Mouse (Mus musculus) ES-E14 (cell line): ENCODE measurements around the gene Cog5. TPM values are rescaled to one million over a fixed set of nuclear protein-coding genes. Genes with fewer than 3 reads are reported as not detected.

ENCODE experiments used
- DNase-seq: peaks from one replicate; pipeline ENCODE4 v3.0.0-alpha.2; 2013; ENCODE audit warnings: low read depth, low spot score
- H3K27ac ChIP-seq: 2 replicates; pipeline ENCODE4 v1.5.1; 2012; ENCODE audit warnings: low read depth, mild to moderate bottlenecking, low read length, moderate library complexity, mixed read lengths; ENCODE audit not compliant: poor library complexity, insufficient read depth, severe bottlenecking
- H3K36me3 ChIP-seq: 2 replicates; pipeline ENCODE4 v1.6.1; 2012; ENCODE audit warnings: mild to moderate bottlenecking, low read length, moderate library complexity, mixed read lengths; ENCODE audit not compliant: control insufficient read depth, poor library complexity, insufficient read depth, severe bottlenecking
- H3K4me1 ChIP-seq, 2 experiments: fragments of 150-350 bp in 1 of 2; sonication (generic) in 1 of 2; 2 replicates each; pipeline ENCODE4 v1.6.1; 2012; ENCODE audit warnings: low read length in 2 of 2, mild to moderate bottlenecking in 1 of 2, mixed read lengths in 1 of 2; ENCODE audit not compliant: control insufficient read depth in 2 of 2, insufficient read depth in 2 of 2, poor library complexity in 1 of 2
- H3K4me3 ChIP-seq, 2 experiments: fragments of 150-350 bp in 1 of 2; sonication (generic) in 1 of 2; 2 replicates each; pipeline ENCODE4 v1.5.1; 2012; ENCODE audit warnings: low read length in 2 of 2, low read depth in 1 of 2, mild to moderate bottlenecking in 1 of 2, mixed read lengths in 1 of 2; ENCODE audit not compliant: insufficient read depth in 1 of 2, poor library complexity in 1 of 2, severe bottlenecking in 1 of 2
- H3K9ac ChIP-seq: 2 replicates; pipeline ENCODE4 v1.6.1; 2012; ENCODE audit warnings: low read depth, mild to moderate bottlenecking, low read length, mixed read lengths; ENCODE audit not compliant: poor library complexity, insufficient read depth, severe bottlenecking
- H3K9me3 ChIP-seq: fragments of 150-350 bp; sonication (generic); 2 replicates; pipeline ENCODE4 v1.6.1; 2012; ENCODE audit warnings: low read depth, mild to moderate bottlenecking, low read length; ENCODE audit not compliant: control insufficient read depth, insufficient read depth
- CHD2 ChIP-seq: IDR thresholded peaks from 2 replicates; pipeline ENCODE4 v1.6.1; 2014; ENCODE audit warnings: mild to moderate bottlenecking, low read depth, low read length, inconsistent platforms
- HCFC1 ChIP-seq: IDR thresholded peaks from 2 replicates; pipeline ENCODE4 v1.6.1; 2012; ENCODE audit warnings: low read length, inconsistent platforms, borderline replicate concordance; ENCODE audit not compliant: insufficient read depth
- MAFK ChIP-seq: IDR thresholded peaks from 2 replicates; pipeline ENCODE4 v1.6.1; 2014; ENCODE audit warnings: mild to moderate bottlenecking, low read depth, low read length, inconsistent platforms; ENCODE audit not compliant: insufficient read depth
- ZC3H11A ChIP-seq: IDR thresholded peaks from 2 replicates; pipeline ENCODE4 v1.6.1; 2012; ENCODE audit warnings: low read depth, mild to moderate bottlenecking, inconsistent platforms, low read length, borderline replicate concordance
- ZNF384 ChIP-seq: IDR thresholded peaks from 2 replicates; pipeline ENCODE4 v1.6.1; 2012; ENCODE audit warnings: low read depth, low read length, inconsistent platforms
- in situ Hi-C, 2 experiments: fragments of 600-800 bp; cut with MboI; formaldehyde crosslinking; loops; one replicate each; pipeline ENCODE4 v1.15.1; 2025; ENCODE audit warnings: low sequenced_read_pairs in 2 of 2, inconsistent platforms in 1 of 2; ENCODE audit not compliant: unreplicated experiment in 2 of 2
- total RNA-seq: library from RNA; depleted of rRNA; stranded (reverse); fragments of 300-350 nt; gene quantifications from 2 replicates; pipeline ENCODE4 v1.2.3, GENCODE M21; 2012

Gene Cog5
- total RNA-seq, 1 experiment, result 33.3 TPM

DNA sequence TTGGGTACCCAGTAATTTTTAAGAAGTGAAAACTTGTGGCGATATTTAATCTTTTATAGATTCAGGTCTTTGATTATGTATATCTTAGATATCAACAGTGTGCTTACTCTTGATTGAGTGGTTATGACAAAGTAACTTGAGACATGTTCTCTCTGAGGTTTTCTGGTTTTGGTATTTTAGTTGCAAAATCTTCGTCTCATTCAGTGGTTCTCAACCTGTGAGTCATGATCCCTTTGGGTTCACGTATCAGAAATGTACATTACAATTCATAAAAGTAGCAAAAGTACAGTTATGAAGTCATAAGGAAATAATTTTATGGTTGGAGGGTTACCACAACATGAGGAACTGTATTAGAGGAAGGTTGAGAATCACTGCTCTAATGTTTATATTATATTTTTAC lies 32.0 kb downstream of the Cog5 start:
- Histone ChIP-seq H3K36me3 (no peaks in the 10 kb centered on the region), H3K9ac (no peak overlapping the region), H3K4me1 (no peaks in the 10 kb centered on the region), H3K9me3 (no peaks in the 10 kb centered on the region), H3K4me3 (no peak overlapping the region), H3K27ac (no peak overlapping the region)
- in situ Hi-C loops, result no loop called here
- DNase-seq, result no peak
- TF ChIP-seq CHD2 (no peak), HCFC1 (no peak), ZNF384 (no peak), ZC3H11A (no peak), MAFK (no peak)

DNA sequence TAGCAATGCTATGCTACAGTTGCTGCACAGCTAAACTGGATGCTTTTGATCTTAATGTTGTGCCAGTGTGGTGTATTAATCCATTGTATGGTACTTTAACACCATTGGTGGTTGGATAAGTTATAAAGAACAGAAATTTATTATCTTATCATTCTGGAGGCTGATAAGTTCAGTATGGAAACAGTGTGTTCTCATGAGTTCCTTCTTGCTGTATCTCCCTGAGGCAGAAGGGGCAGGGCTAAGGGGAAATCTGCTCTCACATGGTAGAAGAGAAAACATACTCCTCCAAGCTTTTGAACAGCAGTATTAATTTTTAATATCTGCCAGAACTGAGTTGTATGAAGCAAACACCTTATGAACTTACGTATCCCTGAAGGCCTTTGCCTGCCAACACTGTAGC lies 38.6 kb downstream of the Cog5 start:
- no peak overlapping the region for H3K4me3 ChIP-seq
- no peaks in the 10 kb centered on the region for H3K4me1 ChIP-seq
- no peak for DNase-seq
- no peak for TF ChIP-seq ZC3H11A
- no peak for TF ChIP-seq MAFK
- no peak for TF ChIP-seq HCFC1
- no peak for TF ChIP-seq CHD2
- TF ChIP-seq ZNF384, result no peak
- H3K9me3 ChIP-seq, result no peaks in the 10 kb centered on the region
- in situ Hi-C loops, result no loop called here
- no peaks in the 10 kb centered on the region for H3K36me3 ChIP-seq
- H3K9ac ChIP-seq, result no peak overlapping the region
- no peak overlapping the region for H3K27ac ChIP-seq

DNA sequence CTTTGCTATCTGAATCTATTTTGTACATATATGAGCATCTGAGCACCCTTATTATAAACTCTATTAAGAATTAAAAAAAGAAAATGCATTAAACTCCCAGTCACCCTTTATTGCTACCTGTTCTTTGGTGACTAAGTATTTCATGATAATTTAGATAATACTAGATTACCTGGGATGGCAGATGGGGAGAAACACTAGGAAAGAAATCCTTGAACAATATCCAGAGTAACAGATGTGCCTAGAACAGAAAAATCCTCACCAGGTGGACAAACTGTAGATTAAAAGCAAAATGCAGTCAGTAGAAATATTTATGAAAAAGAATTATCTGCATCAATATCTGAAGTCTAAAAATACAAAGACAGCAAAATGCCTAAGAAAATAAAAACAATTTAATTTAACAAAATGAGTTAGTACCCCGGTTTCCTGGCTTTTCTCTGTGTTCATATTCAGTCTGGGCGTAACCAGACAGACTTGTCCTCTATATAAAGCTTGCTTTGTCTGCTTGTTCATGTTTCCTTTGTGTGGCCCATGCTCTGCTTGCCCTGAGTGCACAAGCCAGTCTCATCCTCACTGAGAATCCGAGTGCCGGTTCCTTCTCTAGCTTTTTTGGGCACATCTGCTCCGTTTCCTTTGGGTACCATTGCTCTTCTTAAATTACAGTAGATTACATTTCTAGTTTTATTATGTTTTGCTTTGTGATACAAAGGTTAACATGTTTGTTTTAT lies 46.1 kb downstream of the Cog5 start:
- Histone ChIP-seq H3K4me3 (no peak overlapping the region), H3K9ac (no peak overlapping the region), H3K27ac (no peak overlapping the region), H3K9me3 (no peaks in the 10 kb centered on the region), H3K36me3 (no peaks in the 10 kb centered on the region), H3K4me1 (no peaks in the 10 kb centered on the region)
- in situ Hi-C loops, result no loop called here
- DNase-seq, result no peak
- TF ChIP-seq MAFK (no peak), ZC3H11A (no peak), HCFC1 (no peak), CHD2 (no peak), ZNF384 (no peak)

DNA sequence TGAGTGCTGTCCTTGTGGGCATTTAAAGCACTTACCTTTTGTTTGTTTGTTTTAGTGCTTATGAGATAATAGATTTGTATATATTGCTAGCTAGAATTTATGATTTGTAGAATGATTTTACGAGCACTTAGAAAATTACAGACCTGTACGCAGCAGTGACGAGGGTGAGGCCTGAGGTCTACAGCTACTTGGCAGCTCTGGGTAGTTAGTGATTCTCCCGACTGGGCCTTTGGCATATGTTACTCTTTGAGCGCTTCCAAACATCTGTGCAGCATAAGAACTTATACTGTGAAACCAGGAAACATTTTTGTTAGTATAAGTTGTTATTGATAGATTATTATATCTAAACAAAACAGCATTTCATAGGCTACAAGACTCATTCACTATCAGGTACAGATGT lies 46.7 kb downstream of the Cog5 start:
- Histone ChIP-seq H3K9ac (no peak overlapping the region), H3K4me1 (no peaks in the 10 kb centered on the region), H3K4me3 (no peak overlapping the region), H3K9me3 (no peaks in the 10 kb centered on the region), H3K27ac (no peak overlapping the region), H3K36me3 (no peaks in the 10 kb centered on the region)
- DNase-seq, result no peak
- no peak for TF ChIP-seq ZNF384
- TF ChIP-seq CHD2, result no peak
- no peak for TF ChIP-seq HCFC1
- no peak for TF ChIP-seq ZC3H11A
- no peak for TF ChIP-seq MAFK
- in situ Hi-C loops, result no loop called here

DNA sequence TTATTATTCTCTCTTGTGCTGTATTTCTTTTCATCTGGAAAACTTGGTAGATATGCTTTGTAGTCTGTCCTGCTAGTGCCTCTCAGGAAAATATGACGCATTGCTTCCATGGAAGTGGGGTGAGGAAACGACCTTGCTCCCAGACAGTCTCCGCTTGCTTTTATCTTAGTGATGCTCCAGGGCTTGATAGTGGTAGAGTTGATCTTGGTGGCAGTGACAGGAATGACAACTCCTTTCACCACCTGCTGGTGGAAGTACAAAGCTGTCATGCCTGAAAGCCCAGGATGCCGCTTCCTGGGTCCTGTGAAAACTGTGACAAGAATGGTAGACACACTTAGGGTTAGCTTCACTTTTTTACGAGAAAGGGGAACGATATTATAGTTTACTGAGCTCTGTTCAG lies 49.2 kb downstream of the Cog5 start:
- TF ChIP-seq ZNF384 (no peak), ZC3H11A (no peak), HCFC1 (no peak), CHD2 (no peak), MAFK (no peak)
- in situ Hi-C loops, result no loop called here

More for the DNA sequence above, 49.2 kb downstream of the Cog5 start:
- no peaks in the 10 kb centered on the region for H3K36me3 ChIP-seq
- H3K27ac ChIP-seq, result no peak overlapping the region
- DNase-seq, result no peak
- H3K4me3 ChIP-seq, result no peak overlapping the region
- no peak overlapping the region for H3K9ac ChIP-seq
- no peaks in the 10 kb centered on the region for H3K4me1 ChIP-seq
- no peaks in the 10 kb centered on the region for H3K9me3 ChIP-seq
